Mouse (Mus musculus): ENCODE data around the gene Osbpl10. TPM values are rescaled to one million over a fixed set of nuclear protein-coding genes. Genes with fewer than 3 reads are reported as not detected.

Gene Osbpl10
- polyA plus RNA-seq, 1 experiment, result 8.3 TPM

DNA sequence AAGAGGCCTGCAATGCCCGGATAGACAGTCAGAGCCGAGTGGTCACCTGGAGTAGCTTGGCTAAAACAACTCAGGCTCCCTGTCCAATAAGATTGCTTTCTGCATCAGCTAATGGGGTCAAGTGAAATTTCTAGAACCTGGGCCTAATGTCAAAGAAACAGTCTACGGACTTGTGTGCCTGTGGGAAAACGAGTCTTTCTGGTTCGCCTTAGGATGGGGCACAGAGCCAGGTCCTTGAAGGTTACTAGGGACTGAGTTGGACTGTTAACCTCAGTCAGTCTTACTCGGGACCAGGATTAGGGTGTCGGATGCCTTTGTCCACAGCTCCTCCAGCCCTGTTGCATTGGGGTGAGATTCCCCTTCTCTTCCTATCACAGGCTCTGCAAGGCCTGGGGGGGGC lies 218.7 kb downstream of the Osbpl10 start:
- TF ChIP-seq CTCF (IDR thresholded peaks at IDR 0.05; ENCODE audit: low read depth, low read length) (no peak), EP300 (IDR thresholded peaks at IDR 0.05; ENCODE audit: insufficient read depth, low read depth, low read length) (no peak), POLR2A (IDR thresholded peaks at IDR 0.05; ENCODE audit: insufficient read depth, low read length) (no peak)
- no peaks in the 10 kb centered on the region for H3K36me3 ChIP-seq (ENCODE audit: control insufficient read depth, insufficient read depth, low read length, poor library complexity, severe bottlenecking)
- H3K9me3 ChIP-seq (replicated peaks; ENCODE audit: control insufficient read depth, insufficient read depth, low read length, poor library complexity, severe bottlenecking), result no peaks in the 10 kb centered on the region
- no peaks in the 10 kb centered on the region for H3K27me3 ChIP-seq (ENCODE audit: control insufficient read depth, insufficient read depth, low read length, poor library complexity, severe bottlenecking)
- no peak overlapping the region for H3K4me3 ChIP-seq (ENCODE audit: low read depth, low read length)
- no peak overlapping the region for H3K9ac ChIP-seq (ENCODE audit: low read depth, poor library complexity, severe bottlenecking)
- no peaks in the 10 kb centered on the region for H3K4me1 ChIP-seq (ENCODE audit: control insufficient read depth, insufficient read depth, low read length)
- no peak overlapping the region for H3K27ac ChIP-seq (ENCODE audit: insufficient read depth, low read length)

GRCm38 (mm10) chr9:115200166-115200862 lies 221.9 kb downstream of the Osbpl10 start:
- Histone ChIP-seq H3K36me3 (ENCODE audit: control insufficient read depth, insufficient read depth, low read length, poor library complexity, severe bottlenecking) (no peaks in the 10 kb centered on the region), H3K4me1 (ENCODE audit: control insufficient read depth, insufficient read depth, low read length) (peaks cover 2% of the 10 kb centered on the region), H3K27ac (ENCODE audit: insufficient read depth, low read length) (no peak overlapping the region)

GRCm38 (mm10) chr9:115201264-115201663 lies 222.9 kb downstream of the Osbpl10 start:
- H3K9ac ChIP-seq (ENCODE audit: low read depth, poor library complexity, severe bottlenecking), result no peak overlapping the region
- TF ChIP-seq POLR2A (IDR thresholded peaks at IDR 0.05; ENCODE audit: insufficient read depth, low read length) (no peak), CTCF (IDR thresholded peaks at IDR 0.05; ENCODE audit: low read depth, low read length) (no peak), EP300 (IDR thresholded peaks at IDR 0.05; ENCODE audit: insufficient read depth, low read depth, low read length) (no peak)
- H3K36me3 ChIP-seq (ENCODE audit: control insufficient read depth, insufficient read depth, low read length, poor library complexity, severe bottlenecking), result no peaks in the 10 kb centered on the region
- no peak overlapping the region for H3K27ac ChIP-seq (ENCODE audit: insufficient read depth, low read length)
- no peaks in the 10 kb centered on the region for H3K27me3 ChIP-seq (ENCODE audit: control insufficient read depth, insufficient read depth, low read length, poor library complexity, severe bottlenecking)
- peaks cover 2% of the 10 kb centered on the region for H3K4me1 ChIP-seq (ENCODE audit: control insufficient read depth, insufficient read depth, low read length)
- no peak overlapping the region for H3K4me3 ChIP-seq (ENCODE audit: low read depth, low read length)
- no peaks in the 10 kb centered on the region for H3K9me3 ChIP-seq (replicated peaks; ENCODE audit: control insufficient read depth, insufficient read depth, low read length, poor library complexity, severe bottlenecking)

More at GRCm38 (mm10) chr9:115200166-115200862, 221.9 kb downstream of the Osbpl10 start:
- no peak overlapping the region for H3K9ac ChIP-seq (ENCODE audit: low read depth, poor library complexity, severe bottlenecking)
- H3K9me3 ChIP-seq (replicated peaks; ENCODE audit: control insufficient read depth, insufficient read depth, low read length, poor library complexity, severe bottlenecking), result no peaks in the 10 kb centered on the region
- no peaks in the 10 kb centered on the region for H3K27me3 ChIP-seq (ENCODE audit: control insufficient read depth, insufficient read depth, low read length, poor library complexity, severe bottlenecking)
- no peak for TF ChIP-seq EP300 (IDR thresholded peaks at IDR 0.05; ENCODE audit: insufficient read depth, low read depth, low read length)
- TF ChIP-seq POLR2A (IDR thresholded peaks at IDR 0.05; ENCODE audit: insufficient read depth, low read length), result no peak
- no peak for TF ChIP-seq CTCF (IDR thresholded peaks at IDR 0.05; ENCODE audit: low read depth, low read length)
- no peak overlapping the region for H3K4me3 ChIP-seq (ENCODE audit: low read depth, low read length)

- Histone ChIP-seq H3K9me3 (replicated peaks; ENCODE audit: control insufficient read depth, insufficient read depth, low read length, poor library complexity, severe bottlenecking) (no peaks in the 10 kb centered on the region), H3K27me3 (ENCODE audit: control insufficient read depth, insufficient read depth, low read length, poor library complexity, severe bottlenecking) (no peaks in the 10 kb centered on the region), H3K9ac (ENCODE audit: low read depth, poor library complexity, severe bottlenecking) (no peak overlapping the region), H3K4me3 (ENCODE audit: low read depth, low read length) (no peak overlapping the region), H3K36me3 (ENCODE audit: control insufficient read depth, insufficient read depth, low read length, poor library complexity, severe bottlenecking) (no peaks in the 10 kb centered on the region), H3K4me1 (ENCODE audit: control insufficient read depth, insufficient read depth, low read length) (peaks cover 2% of the 10 kb centered on the region), H3K27ac (ENCODE audit: insufficient read depth, low read length) (no peak overlapping the region)
- no peak for TF ChIP-seq POLR2A (IDR thresholded peaks at IDR 0.05; ENCODE audit: insufficient read depth, low read length)
These were observed 224.8 kb downstream of the Osbpl10 start for GRCm38 (mm10) chr9:115203136-115203535.

GRCm38 (mm10) chr9:115205491-115205890 lies 227.1 kb downstream of the Osbpl10 start:
- H3K4me1 ChIP-seq (ENCODE audit: control insufficient read depth, insufficient read depth, low read length), result peaks cover 2% of the 10 kb centered on the region
- H3K27me3 ChIP-seq (ENCODE audit: control insufficient read depth, insufficient read depth, low read length, poor library complexity, severe bottlenecking), result no peaks in the 10 kb centered on the region
- peak overlapping the region; percentile 16; the same call in 1 of the 2 replicates for H3K4me3 ChIP-seq (ENCODE audit: low read depth, low read length)
- H3K9ac ChIP-seq (ENCODE audit: low read depth, poor library complexity, severe bottlenecking), result no peak overlapping the region
- H3K9me3 ChIP-seq (replicated peaks; ENCODE audit: control insufficient read depth, insufficient read depth, low read length, poor library complexity, severe bottlenecking), result no peaks in the 10 kb centered on the region
- TF ChIP-seq POLR2A (IDR thresholded peaks at IDR 0.05; ENCODE audit: insufficient read depth, low read length) (no peak), CTCF (IDR thresholded peaks at IDR 0.05; ENCODE audit: low read depth, low read length) (no peak), EP300 (IDR thresholded peaks at IDR 0.05; ENCODE audit: insufficient read depth, low read depth, low read length) (no peak)
- H3K36me3 ChIP-seq (ENCODE audit: control insufficient read depth, insufficient read depth, low read length, poor library complexity, severe bottlenecking), result no peaks in the 10 kb centered on the region
- H3K27ac ChIP-seq (ENCODE audit: insufficient read depth, low read length), result no peak overlapping the region

DNA sequence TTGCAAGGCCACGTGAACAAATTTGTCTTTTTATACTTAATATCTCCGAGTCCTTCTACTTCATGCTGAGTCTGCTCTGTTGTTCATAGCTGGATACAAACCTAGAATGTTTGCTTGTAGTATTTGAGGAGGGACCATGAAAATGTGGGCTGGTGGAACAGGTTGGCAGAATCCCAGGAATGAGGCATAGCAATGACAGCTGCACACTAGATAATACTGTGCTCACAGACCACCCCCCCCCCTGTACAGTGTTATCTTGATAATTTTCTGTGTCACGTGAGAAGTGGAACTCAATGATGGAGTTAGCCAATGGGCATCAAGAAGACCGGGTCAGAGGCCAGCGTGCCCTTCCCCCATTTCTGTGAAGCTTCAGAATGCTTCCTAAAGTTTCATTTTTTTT lies 227.8 kb downstream of the Osbpl10 start:
- no peaks in the 10 kb centered on the region for H3K9me3 ChIP-seq (replicated peaks; ENCODE audit: control insufficient read depth, insufficient read depth, low read length, poor library complexity, severe bottlenecking)
- no peaks in the 10 kb centered on the region for H3K36me3 ChIP-seq (ENCODE audit: control insufficient read depth, insufficient read depth, low read length, poor library complexity, severe bottlenecking)
- no peak for TF ChIP-seq CTCF (IDR thresholded peaks at IDR 0.05; ENCODE audit: low read depth, low read length)
- no peak for TF ChIP-seq POLR2A (IDR thresholded peaks at IDR 0.05; ENCODE audit: insufficient read depth, low read length)
- TF ChIP-seq EP300 (IDR thresholded peaks at IDR 0.05; ENCODE audit: insufficient read depth, low read depth, low read length), result no peak

More for the DNA sequence above, 227.8 kb downstream of the Osbpl10 start:
- no peaks in the 10 kb centered on the region for H3K27me3 ChIP-seq (ENCODE audit: control insufficient read depth, insufficient read depth, low read length, poor library complexity, severe bottlenecking)
- no peak overlapping the region for H3K27ac ChIP-seq (ENCODE audit: insufficient read depth, low read length)
- H3K4me1 ChIP-seq (ENCODE audit: control insufficient read depth, insufficient read depth, low read length), result peaks cover 2% of the 10 kb centered on the region
- H3K4me3 ChIP-seq (ENCODE audit: low read depth, low read length), result no peak overlapping the region
- H3K9ac ChIP-seq (ENCODE audit: low read depth, poor library complexity, severe bottlenecking), result no peak overlapping the region

All from ES-Bruce4 (cell line).